Mouse (Mus musculus) T-cell, adult 2 months (primary cell): ENCODE data around the gene Sowahb.

Source experiments
- DNase-seq: peaks from one replicate; pipeline ENCODE4 v3.0.0; 2022; ENCODE audit warnings: low spot score

The Sowahb gene

GRCm38 (mm10) chr5:93044584-93045370 is at the start of gene Sowahb:
Sowahb (minus strand) TSS chr5:93045022.
- no peak for DNase-seq

GRCm38 (mm10) chr5:93093638-93094527 is 49.1 kb upstream of the Sowahb start:
- DNase-seq: peak; percentile 28

GRCm38 (mm10) chr5:93092857-93093622 is 48.2 kb upstream of the Sowahb start, which contains the start of gene Sept11:
Sept11 (plus strand) TSS chr5:93093437.
- DNase-seq: peak; percentile 90

- DNase-seq: peak; percentile 26
These were observed 47.4 kb upstream of the Sowahb start for GRCm38 (mm10) chr5:93092147-93092781.

GRCm38 (mm10) chr5:93091266-93091665 is 46.4 kb upstream of the Sowahb start:
- no peak for DNase-seq

- DNase-seq: no peak
These were observed 41.1 kb upstream of the Sowahb start for GRCm38 (mm10) chr5:93085900-93086299.

- DNase-seq: no peak
These were observed 40.3 kb upstream of the Sowahb start for GRCm38 (mm10) chr5:93085015-93085598.

GRCm38 (mm10) chr5:93079596-93079995 is 34.8 kb upstream of the Sowahb start:
- no peak for DNase-seq

GRCm38 (mm10) chr5:93077661-93078323 is 33.0 kb upstream of the Sowahb start:
- DNase-seq: no peak

- DNase-seq: no peak
These were observed 16.0 kb upstream of the Sowahb start for GRCm38 (mm10) chr5:93060865-93061264.

- DNase-seq: no peak
These were observed 9.0 kb upstream of the Sowahb start for GRCm38 (mm10) chr5:93053606-93054397.

GRCm38 (mm10) chr5:93051951-93052350 is 7.1 kb upstream of the Sowahb start:
- no peak for DNase-seq

- no peak for DNase-seq
These were observed 6.2 kb upstream of the Sowahb start for GRCm38 (mm10) chr5:93051041-93051440.

- no peak for DNase-seq
These were observed 5.1 kb upstream of the Sowahb start for GRCm38 (mm10) chr5:93049971-93050370.

GRCm38 (mm10) chr5:93048481-93049240 is 3.8 kb upstream of the Sowahb start:
- DNase-seq: no peak

- DNase-seq: no peak
These were observed 1.6 kb upstream of the Sowahb start for GRCm38 (mm10) chr5:93046306-93046845.

- DNase-seq: no peak
These were observed 521 bp upstream of the Sowahb start for GRCm38 (mm10) chr5:93045371-93045714.

- no peak for DNase-seq
These were observed 886 bp downstream of the Sowahb start for GRCm38 (mm10) chr5:93043688-93044583.
